Mouse (Mus musculus): Measurements from ENCODE around the gene Olfr491.

Gene Olfr491

DNA sequence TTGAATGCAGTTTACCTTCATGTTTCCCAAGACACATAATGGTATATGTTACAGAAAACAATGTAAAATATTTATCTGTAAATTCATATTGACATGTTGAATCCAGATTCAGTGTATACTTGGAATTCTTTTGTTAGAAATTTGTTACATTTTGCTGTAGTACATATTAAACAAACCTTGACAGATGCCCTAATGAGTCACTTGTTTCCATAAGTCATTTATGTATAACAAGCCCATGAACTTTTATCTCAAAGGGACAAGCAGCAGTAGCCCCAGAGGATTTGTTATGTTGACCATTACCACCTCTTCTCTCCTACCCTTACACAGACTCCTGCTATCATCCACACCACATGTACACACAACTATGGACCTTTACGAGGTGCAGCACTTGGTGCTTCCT lies at the start of gene Olfr491:
TSS of gene Olfr491 (plus strand) at position 301 of the 400 bp plus-strand sequence.
- in situ Hi-C loops (cut with MboI, MseI): no loop called here

DNA sequence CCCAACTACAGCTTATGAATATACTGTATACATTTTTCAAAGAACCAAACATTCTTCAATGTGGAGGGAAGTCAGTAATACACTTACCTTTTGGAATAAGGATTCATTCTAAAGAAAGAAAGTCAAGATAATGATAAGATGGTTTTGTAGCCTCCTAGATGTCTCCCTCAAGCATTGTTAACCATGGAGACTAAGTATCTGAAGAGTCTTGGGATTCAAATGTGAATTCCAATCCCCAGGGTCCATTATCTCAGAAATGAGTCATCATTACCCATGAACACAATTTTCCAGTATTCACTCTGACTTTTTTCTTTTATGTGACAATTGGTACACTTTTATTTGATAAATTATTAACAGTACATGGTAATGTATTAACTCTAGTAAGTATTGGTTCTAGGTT lies 24.4 kb upstream of the Olfr491 start, which contains the start of gene Olfr490:
TSS of gene Olfr490 (minus strand) at position 101 of the 400 bp plus-strand sequence.
- in situ Hi-C loops (cut with MboI, MseI): no loop called here

DNA sequence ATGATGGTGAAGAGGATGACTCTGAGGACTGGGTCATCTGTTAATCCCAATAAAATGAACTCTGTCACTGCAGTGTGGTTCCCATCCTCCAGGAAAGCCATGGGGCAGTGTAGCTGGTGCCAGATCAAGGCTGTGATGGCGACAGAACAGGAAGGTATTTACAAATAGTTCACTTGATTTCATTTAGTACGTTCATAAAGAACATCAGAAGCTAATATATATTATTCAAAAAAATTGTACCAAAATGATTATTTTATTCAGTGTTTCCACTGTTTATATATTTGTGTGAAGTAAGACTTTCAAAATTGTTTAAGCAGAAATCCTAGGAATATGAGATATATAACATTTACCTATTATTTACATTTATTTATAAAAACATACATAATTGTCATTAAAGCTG lies 10.3 kb downstream of the Olfr491 start, which contains the start of gene Olfr492:
TSS of gene Olfr492 (minus strand) at position 101 of the 400 bp plus-strand sequence.
- in situ Hi-C loops (cut with MboI, MseI): no loop called here

DNA sequence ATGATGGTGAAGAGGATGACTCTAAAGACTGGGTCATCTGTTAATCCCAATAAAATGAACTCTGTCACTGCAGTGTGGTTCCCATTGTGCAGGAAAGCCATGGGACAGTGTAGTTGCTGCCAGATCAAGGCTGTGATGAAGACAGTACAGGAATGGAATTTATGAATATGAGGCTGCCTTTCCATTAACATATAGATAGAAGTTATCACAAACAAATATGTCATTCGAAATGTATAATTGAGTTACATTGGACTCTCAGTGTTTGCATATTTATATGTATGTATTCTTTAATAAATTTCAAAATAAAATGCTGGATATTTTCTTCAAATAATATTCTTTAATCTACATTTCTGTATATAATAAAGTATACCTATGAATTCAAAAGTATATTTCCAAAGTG lies 33.6 kb downstream of the Olfr491 start, which contains the start of gene Olfr493:
TSS of gene Olfr493 (minus strand) at position 101 of the 400 bp plus-strand sequence.
- in situ Hi-C loops (cut with MboI, MseI): no loop called here

DNA sequence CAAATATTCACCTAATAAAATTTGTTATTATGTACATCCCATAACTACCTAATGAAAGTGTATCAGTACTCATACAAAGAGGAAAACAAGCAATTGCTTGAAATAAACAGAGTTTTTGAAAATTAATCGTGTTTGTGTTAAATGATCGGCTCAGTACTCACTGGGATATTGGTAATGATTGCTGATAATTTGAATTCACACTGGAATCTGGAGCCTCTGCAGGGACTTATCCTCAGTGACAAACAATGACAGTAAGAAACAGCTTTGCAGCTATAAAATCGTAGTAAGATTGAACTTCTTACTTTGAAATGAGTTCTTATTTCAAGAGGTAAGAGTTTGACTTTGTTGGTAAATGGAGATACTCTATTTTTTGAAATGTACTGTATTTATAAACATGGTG lies 51.8 kb downstream of the Olfr491 start, which contains the start of gene Olfr494:
TSS of gene Olfr494 (plus strand) at position 301 of the 400 bp plus-strand sequence.
- in situ Hi-C loops (cut with MboI, MseI): no loop called here

Data from T-helper 17 cell (primary cell).